Mouse (Mus musculus) stomach, embryonic 14.5 days (tissue): Measurements from ENCODE around the gene Tmem222. TPM values are rescaled to one million over a fixed set of nuclear protein-coding genes. Genes with fewer than 3 reads are reported as not detected.

Experiments
- polyA plus RNA-seq: library from polyadenylated mRNA; unstranded; fragments of >200 nt; fragmentation: Nextera tagmentation; extraction: Ambion mirVana; gene quantifications from 2 replicates; pipeline ENCODE4 v1.2.1, GENCODE M21; 2014

The Tmem222 gene
- polyA plus RNA-seq, 1 experiment from 2014 or later, result 88.1 TPM

Other genes with a start within 250 kb of the Tmem222 start
- gene Wasf2, start 147.3 kb downstream of the Tmem222 start, polyA plus RNA-seq, result 120 and 124 TPM in 2 replicates
- gene Cd164l2, start 65.7 kb downstream of the Tmem222 start, polyA plus RNA-seq, result 8.7 and 11.6 TPM in 2 replicates
- not detected in 2 replicates for gene Gpr3, start 65.3 kb downstream of the Tmem222 start, polyA plus RNA-seq
- 3.1 and 3.4 TPM in 2 replicates for gene Map3k6, start 37.0 kb downstream of the Tmem222 start, polyA plus RNA-seq
- 9.3 and 10.3 TPM in 2 replicates for gene Sytl1, start 14.7 kb downstream of the Tmem222 start, polyA plus RNA-seq
- gene Wdtc1, start 75.7 kb upstream of the Tmem222 start, polyA plus RNA-seq, result 18.5 and 19.9 TPM in 2 replicates
- 9.8 and 10.6 TPM in 2 replicates for gene Slc9a1, start 91.9 kb upstream of the Tmem222 start, polyA plus RNA-seq
- 0.39 and 0.45 TPM in 2 replicates for gene Tent5b, start 202.3 kb upstream of the Tmem222 start, polyA plus RNA-seq
- gene Trnp1, start 220.8 kb upstream of the Tmem222 start, polyA plus RNA-seq, result 2.5 and 3.6 TPM in 2 replicates
- 30.1 and 31.6 TPM in 2 replicates for gene Kdf1, start 241.2 kb upstream of the Tmem222 start, polyA plus RNA-seq